Mouse (Mus musculus) bone marrow, adult 2 months (tissue): ENCODE measurements around the gene Vmn1r20.

Source experiments
- CTCF ChIP-seq: fragments of 200-500 bp; IDR thresholded peaks from 2 replicates; pipeline ENCODE4 v1.5.1; 2011; ENCODE audit warnings: low read length, control low read depth; ENCODE audit not compliant: control insufficient read depth, insufficient read depth
- POLR2A ChIP-seq: fragments of 200-500 bp; IDR thresholded peaks from 2 replicates; pipeline ENCODE4 v1.6.1; 2011; ENCODE audit warnings: low read depth, mild to moderate bottlenecking, control low read depth, low read length, borderline replicate concordance; ENCODE audit not compliant: control insufficient read depth

- no peak for TF ChIP-seq CTCF
- TF ChIP-seq POLR2A: no peak
These were observed 2.5 kb downstream of the Vmn1r20 start for GRCm38 (mm10) chr6:57431196-57431595.
